Mouse (Mus musculus): ENCODE data around the gene Lrch1. TPM values are rescaled to one million over a fixed set of nuclear protein-coding genes. Genes with fewer than 3 reads are reported as not detected.

The Lrch1 gene
- polyA plus RNA-seq, 1 experiment from 2014 or later, result 15.4 TPM

- H3K4me3 ChIP-seq (ENCODE audit: low read length), result no peak overlapping the region
- H3K9ac ChIP-seq (ENCODE audit: low read depth, low read length), result no peak overlapping the region
- no peaks in the 10 kb centered on the region for H3K9me3 ChIP-seq (ENCODE audit: control insufficient read depth, low read length)
- peaks cover 13% of the 10 kb centered on the region for H3K4me1 ChIP-seq (ENCODE audit: control insufficient read depth, insufficient read depth, low read depth, low read length)
- H3K27me3 ChIP-seq (replicated peaks; ENCODE audit: control insufficient read depth, insufficient read depth, low read length), result no peaks in the 10 kb centered on the region
- no peak overlapping the region for H3K4me2 ChIP-seq (ENCODE audit: low read length)
- ATAC-seq, result no peak
- no peak overlapping the region for H3K27ac ChIP-seq (ENCODE audit: low read depth, low read length)
- WGBS, result 71% methylated on average over 8 of the region's 8 CpGs
- peaks cover 3% of the 10 kb centered on the region; the same call in 1 of the 2 replicates for H3K36me3 ChIP-seq (ENCODE audit: control insufficient read depth, insufficient read depth, low read length)
These were observed 4.7 kb downstream of the Lrch1 start for GRCm38 (mm10) chr14:74943024-74943423.

DNA sequence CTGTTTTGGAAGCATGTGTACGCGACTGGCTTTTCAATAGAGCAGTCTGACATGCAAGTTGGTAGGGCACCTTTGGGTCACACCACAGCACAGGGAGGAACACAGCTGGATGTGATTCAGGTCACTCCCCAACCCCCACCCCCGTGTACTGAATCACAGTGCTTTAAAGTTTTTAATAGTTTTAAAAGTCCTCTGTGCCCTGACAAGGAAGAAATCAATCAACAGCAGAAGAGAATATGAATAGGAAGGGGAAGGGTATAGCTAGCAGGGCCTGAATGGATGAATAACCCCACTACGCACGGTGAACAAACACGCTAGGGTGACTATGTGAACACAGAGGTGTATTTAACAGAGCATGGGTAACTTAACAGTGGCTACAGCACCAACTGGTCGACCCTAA is 6.1 kb downstream of the Lrch1 start:
- peaks cover 12% of the 10 kb centered on the region for H3K4me1 ChIP-seq (ENCODE audit: control insufficient read depth, insufficient read depth, low read depth, low read length)
- no peak overlapping the region for H3K27ac ChIP-seq (ENCODE audit: low read depth, low read length)
- H3K4me2 ChIP-seq (ENCODE audit: low read length), result no peak overlapping the region
- H3K9me3 ChIP-seq (ENCODE audit: control insufficient read depth, low read length), result no peaks in the 10 kb centered on the region
- H3K27me3 ChIP-seq (replicated peaks; ENCODE audit: control insufficient read depth, insufficient read depth, low read length), result no peaks in the 10 kb centered on the region
- no peak overlapping the region for H3K4me3 ChIP-seq (ENCODE audit: low read length)
- no peak for ATAC-seq
- H3K36me3 ChIP-seq (ENCODE audit: control insufficient read depth, insufficient read depth, low read length), result peaks cover 3% of the 10 kb centered on the region; the same call in 1 of the 2 replicates
- 85% methylated on average over 7 of the region's 7 CpGs for WGBS
- no peak overlapping the region for H3K9ac ChIP-seq (ENCODE audit: low read depth, low read length)

GRCm38 (mm10) chr14:74940741-74941140 is 6.9 kb downstream of the Lrch1 start:
- 89% methylated on average over 4 of the region's 4 CpGs for WGBS
- Histone ChIP-seq H3K4me1 (ENCODE audit: control insufficient read depth, insufficient read depth, low read depth, low read length) (peaks cover 7% of the 10 kb centered on the region), H3K27ac (ENCODE audit: low read depth, low read length) (no peak overlapping the region), H3K27me3 (replicated peaks; ENCODE audit: control insufficient read depth, insufficient read depth, low read length) (no peaks in the 10 kb centered on the region), H3K9ac (ENCODE audit: low read depth, low read length) (no peak overlapping the region), H3K9me3 (ENCODE audit: control insufficient read depth, low read length) (no peaks in the 10 kb centered on the region), H3K4me3 (ENCODE audit: low read length) (no peak overlapping the region), H3K36me3 (ENCODE audit: control insufficient read depth, insufficient read depth, low read length) (peaks cover 3% of the 10 kb centered on the region; the same call in 1 of the 2 replicates), H3K4me2 (ENCODE audit: low read length) (no peak overlapping the region)
- no peak for ATAC-seq

- no peak for ATAC-seq
- Histone ChIP-seq H3K27ac (ENCODE audit: low read depth, low read length) (no peak overlapping the region), H3K4me1 (ENCODE audit: control insufficient read depth, insufficient read depth, low read depth, low read length) (no peaks in the 10 kb centered on the region), H3K9me3 (ENCODE audit: control insufficient read depth, low read length) (no peaks in the 10 kb centered on the region), H3K4me2 (ENCODE audit: low read length) (no peak overlapping the region), H3K4me3 (ENCODE audit: low read length) (no peak overlapping the region), H3K27me3 (replicated peaks; ENCODE audit: control insufficient read depth, insufficient read depth, low read length) (no peaks in the 10 kb centered on the region), H3K36me3 (ENCODE audit: control insufficient read depth, insufficient read depth, low read length) (peaks cover 3% of the 10 kb centered on the region; the same call in 1 of the 2 replicates), H3K9ac (ENCODE audit: low read depth, low read length) (no peak overlapping the region)
- 70% methylated on average over 9 of the region's 9 CpGs for WGBS
These were observed 8.3 kb downstream of the Lrch1 start for GRCm38 (mm10) chr14:74939355-74939754.

DNA sequence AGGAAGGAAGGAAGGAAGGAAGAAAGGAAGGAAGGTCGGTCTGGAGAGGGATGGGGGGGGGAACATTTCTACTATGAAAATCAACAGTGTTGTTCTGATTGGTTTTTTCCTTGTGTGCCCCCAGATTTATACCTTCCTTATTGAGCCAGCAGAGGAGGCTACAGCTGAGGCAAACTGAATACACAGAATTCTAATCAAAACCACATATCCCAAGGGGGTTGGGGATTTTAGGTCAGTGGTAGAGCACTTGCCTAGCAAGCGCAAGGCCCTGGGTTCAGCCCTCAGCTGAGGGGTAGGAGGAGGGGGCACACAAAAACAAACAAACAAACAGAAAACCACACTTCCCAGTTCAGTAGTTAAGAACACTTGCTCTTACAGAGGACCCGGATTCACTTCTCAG is 8.8 kb downstream of the Lrch1 start:
- no peaks in the 10 kb centered on the region for H3K9me3 ChIP-seq (ENCODE audit: control insufficient read depth, low read length)
- no peak overlapping the region for H3K4me3 ChIP-seq (ENCODE audit: low read length)
- H3K4me1 ChIP-seq (ENCODE audit: control insufficient read depth, insufficient read depth, low read depth, low read length), result no peaks in the 10 kb centered on the region
- H3K4me2 ChIP-seq (ENCODE audit: low read length), result no peak overlapping the region
- no peak overlapping the region for H3K9ac ChIP-seq (ENCODE audit: low read depth, low read length)
- peaks cover 3% of the 10 kb centered on the region; the same call in 1 of the 2 replicates for H3K36me3 ChIP-seq (ENCODE audit: control insufficient read depth, insufficient read depth, low read length)
- WGBS, result 90% methylated on average over 3 of the region's 3 CpGs
- no peak for ATAC-seq
- H3K27ac ChIP-seq (ENCODE audit: low read depth, low read length), result no peak overlapping the region
- no peaks in the 10 kb centered on the region for H3K27me3 ChIP-seq (replicated peaks; ENCODE audit: control insufficient read depth, insufficient read depth, low read length)

GRCm38 (mm10) chr14:74936557-74937261 is 11.0 kb downstream of the Lrch1 start:
- no peak overlapping the region for H3K4me2 ChIP-seq (ENCODE audit: low read length)
- WGBS, result 95% methylated on average over 2 of the region's 2 CpGs
- no peaks in the 10 kb centered on the region for H3K4me1 ChIP-seq (ENCODE audit: control insufficient read depth, insufficient read depth, low read depth, low read length)
- H3K9me3 ChIP-seq (ENCODE audit: control insufficient read depth, low read length), result no peaks in the 10 kb centered on the region
- no peak overlapping the region for H3K4me3 ChIP-seq (ENCODE audit: low read length)
- H3K27ac ChIP-seq (ENCODE audit: low read depth, low read length), result no peak overlapping the region
- no peak overlapping the region for H3K9ac ChIP-seq (ENCODE audit: low read depth, low read length)
- H3K36me3 ChIP-seq (ENCODE audit: control insufficient read depth, insufficient read depth, low read length), result peaks cover 3% of the 10 kb centered on the region; the same call in 1 of the 2 replicates
- H3K27me3 ChIP-seq (replicated peaks; ENCODE audit: control insufficient read depth, insufficient read depth, low read length), result no peaks in the 10 kb centered on the region
- no peak for ATAC-seq

GRCm38 (mm10) chr14:74935111-74935510 is 12.6 kb downstream of the Lrch1 start:
- no peak for ATAC-seq
- no peaks in the 10 kb centered on the region for H3K9me3 ChIP-seq (ENCODE audit: control insufficient read depth, low read length)
- H3K4me1 ChIP-seq (ENCODE audit: control insufficient read depth, insufficient read depth, low read depth, low read length), result no peaks in the 10 kb centered on the region
- H3K27me3 ChIP-seq (replicated peaks; ENCODE audit: control insufficient read depth, insufficient read depth, low read length), result no peaks in the 10 kb centered on the region
- H3K9ac ChIP-seq (ENCODE audit: low read depth, low read length), result no peak overlapping the region
- H3K4me3 ChIP-seq (ENCODE audit: low read length), result no peak overlapping the region
- no peaks in the 10 kb centered on the region for H3K36me3 ChIP-seq (ENCODE audit: control insufficient read depth, insufficient read depth, low read length)
- H3K4me2 ChIP-seq (ENCODE audit: low read length), result no peak overlapping the region
- H3K27ac ChIP-seq (ENCODE audit: low read depth, low read length), result no peak overlapping the region
- 94% methylated on average over 6 of the region's 6 CpGs for WGBS

DNA sequence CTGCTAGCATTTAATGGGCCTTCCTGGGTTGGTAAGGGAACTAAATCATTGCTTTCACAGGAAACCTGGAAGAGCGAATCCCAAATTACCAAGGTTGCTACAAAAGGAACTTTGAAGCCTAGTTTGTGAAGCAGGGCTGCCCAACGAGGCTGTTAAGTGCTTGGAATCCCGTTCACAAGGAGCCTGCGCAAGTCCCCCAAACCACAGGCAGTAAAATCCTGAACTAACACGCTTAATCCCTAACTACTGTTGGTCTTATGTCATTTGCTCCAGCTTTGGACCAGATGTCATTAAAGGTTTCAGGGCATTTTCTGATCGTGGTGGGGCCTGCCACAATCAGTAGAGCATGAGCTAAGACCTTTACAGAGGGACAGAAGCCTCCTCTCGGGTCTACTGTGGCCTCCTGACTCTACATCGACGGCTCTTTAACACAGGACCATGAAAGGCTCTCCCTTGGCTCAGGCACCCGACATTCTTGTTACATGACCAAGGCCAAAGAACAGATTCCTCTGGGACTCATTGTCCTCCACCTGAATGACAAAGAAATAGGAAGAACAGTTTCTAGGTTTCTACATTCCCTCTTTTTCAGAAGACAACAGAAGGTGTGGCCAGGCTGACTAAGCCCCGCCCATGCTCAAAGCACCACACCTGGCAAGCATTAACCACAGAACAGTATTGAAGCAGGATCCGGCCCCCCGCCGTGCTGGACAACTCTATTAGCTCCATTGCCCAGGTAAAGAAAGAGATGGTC is 13.5 kb downstream of the Lrch1 start:
- no peak overlapping the region for H3K9ac ChIP-seq (ENCODE audit: low read depth, low read length)
- no peak for ATAC-seq

GRCm38 (mm10) chr14:74929739-74930138 is 17.9 kb downstream of the Lrch1 start:
- H3K4me1 ChIP-seq (ENCODE audit: control insufficient read depth, insufficient read depth, low read depth, low read length), result peaks cover 8% of the 10 kb centered on the region; the same call in 1 of the 2 replicates
- no peak overlapping the region for H3K9ac ChIP-seq (ENCODE audit: low read depth, low read length)
- H3K4me2 ChIP-seq (ENCODE audit: low read length), result no peak overlapping the region
- no peaks in the 10 kb centered on the region for H3K36me3 ChIP-seq (ENCODE audit: control insufficient read depth, insufficient read depth, low read length)
- no peaks in the 10 kb centered on the region for H3K9me3 ChIP-seq (ENCODE audit: control insufficient read depth, low read length)
- no peaks in the 10 kb centered on the region for H3K27me3 ChIP-seq (replicated peaks; ENCODE audit: control insufficient read depth, insufficient read depth, low read length)
- no peak overlapping the region for H3K4me3 ChIP-seq (ENCODE audit: low read length)
- no peak overlapping the region for H3K27ac ChIP-seq (ENCODE audit: low read depth, low read length)
- 77% methylated on average over 2 of the region's 2 CpGs for WGBS
- ATAC-seq, result no peak

More for the DNA sequence above, 13.5 kb downstream of the Lrch1 start:
- Histone ChIP-seq H3K4me1 (ENCODE audit: control insufficient read depth, insufficient read depth, low read depth, low read length) (no peaks in the 10 kb centered on the region), H3K9me3 (ENCODE audit: control insufficient read depth, low read length) (no peaks in the 10 kb centered on the region), H3K4me2 (ENCODE audit: low read length) (no peak overlapping the region), H3K4me3 (ENCODE audit: low read length) (no peak overlapping the region), H3K27ac (ENCODE audit: low read depth, low read length) (no peak overlapping the region), H3K27me3 (replicated peaks; ENCODE audit: control insufficient read depth, insufficient read depth, low read length) (no peaks in the 10 kb centered on the region), H3K36me3 (ENCODE audit: control insufficient read depth, insufficient read depth, low read length) (no peaks in the 10 kb centered on the region)
- 88% methylated on average over 14 of the region's 14 CpGs for WGBS

Measured in hindbrain, embryonic 16.5 days (tissue).